ENCODE assay signal across 8 mouse cellular contexts in the genomic region with DNA sequence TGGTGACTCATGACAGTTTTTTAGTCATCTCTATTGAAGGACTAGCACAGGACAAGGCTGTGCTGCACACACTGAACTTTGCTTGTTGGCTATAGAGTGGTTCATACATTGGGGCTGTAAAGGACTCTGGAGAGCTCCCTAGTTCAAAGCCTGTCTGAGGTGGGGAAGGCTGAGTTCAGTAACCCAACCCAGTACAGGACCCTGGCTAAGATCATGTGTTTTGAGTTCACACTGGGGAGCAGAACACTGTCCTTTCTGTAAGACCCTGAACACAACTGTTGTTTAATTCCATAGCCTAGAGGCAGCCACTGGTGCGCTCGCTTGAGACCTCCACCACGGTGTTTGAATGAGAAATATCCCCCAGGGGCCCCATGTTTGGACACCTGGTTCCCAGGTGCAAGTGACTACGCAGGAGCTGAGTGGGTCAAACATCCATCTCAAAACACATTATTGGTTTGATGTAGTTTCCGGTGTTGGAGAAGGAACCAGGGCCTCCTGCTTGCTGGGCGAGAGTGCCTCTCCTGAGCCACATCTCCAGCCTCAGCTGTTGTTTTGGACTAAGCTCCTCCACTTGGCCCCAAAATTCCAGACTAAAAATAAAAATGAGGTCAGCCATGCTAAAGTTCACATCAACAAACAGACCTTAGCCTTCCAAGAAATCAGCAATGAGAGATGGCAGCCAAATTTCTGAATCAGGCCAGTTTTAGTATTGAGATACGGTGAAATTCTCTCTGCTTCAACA. TPM values are rescaled to one million over a fixed set of nuclear protein-coding genes. Genes with fewer than 3 reads are reported as not detected.
DNase-seq lines count a peak whose midpoint lies in the region; ATAC-seq and TF ChIP-seq lines count a peak whose summit lies in the region.

No protein-coding gene starts in this region.

- WGBS in heart, embryonic 13.5 days, result 80% methylated on average over 7 of the region's 7 CpGs
- WGBS in limb, embryonic 13.5 days, result 54% methylated on average over 7 of the region's 7 CpGs
- WGBS in forebrain, postnatal 0 days, result 87% methylated on average over 7 of the region's 7 CpGs

- peak; percentile 42 for DNase-seq in A20 (ENCODE audit: low read depth, low spot score)
- DNase-seq in left cerebral cortex, adult 11 months (ENCODE audit: low spot score), result no peak
- DNase-seq in left cerebral cortex, adult 9 months (ENCODE audit: low spot score in 2 of 2), result no peak
- no peak for DNase-seq in frontal cortex, postnatal 10 days (ENCODE audit: low spot score in 2 of 2)
- no peak for DNase-seq in forebrain, postnatal 0 days

- H3K9me3 ChIP-seq in heart, embryonic 13.5 days, result no peaks in the 10 kb centered on the region
- H3K9me3 ChIP-seq in limb, embryonic 13.5 days, result no peaks in the 10 kb centered on the region
- no peaks in the 10 kb centered on the region for H3K9me3 ChIP-seq in forebrain, postnatal 0 days (ENCODE audit: low read length)

- ATAC-seq in heart, embryonic 13.5 days (ENCODE audit: extremely low read depth, insufficient number of reproducible peaks, low FRiP score, low TSS enrichment), result no peak
- peak; percentile 44; the same call in 1 of the 2 replicates for ATAC-seq in limb, embryonic 13.5 days (ENCODE audit: low FRiP score, low read depth)
- ATAC-seq in forebrain, postnatal 0 days, result no peak

- H3K4me3 ChIP-seq in brown adipose tissue, adult 24 weeks (ENCODE audit: insufficient read depth, low read depth, low read length), result no peak overlapping the region
- H3K4me3 ChIP-seq in heart, embryonic 13.5 days, result no peak overlapping the region
- no peak overlapping the region for H3K4me3 ChIP-seq in limb, embryonic 13.5 days
- no peak overlapping the region for H3K4me3 ChIP-seq in forebrain, postnatal 0 days (ENCODE audit: low read depth, low read length)

- no peak for TF ChIP-seq CTCF in forebrain, postnatal 0 days (IDR thresholded peaks at IDR 0.05; ENCODE audit: low read depth)

- H3K27ac ChIP-seq in brown adipose tissue, adult 24 weeks (replicated peaks; ENCODE audit: low read depth, low read length), result peak overlapping the region; percentile 26; the same call in 1 of the 2 replicates
- H3K27ac ChIP-seq in heart, embryonic 13.5 days (replicated peaks), result peak overlapping the region; percentile 55; the same call in 1 of the 2 replicates
- peak overlapping the region; percentile 22; the same call in 1 of the 2 replicates for H3K27ac ChIP-seq in limb, embryonic 13.5 days
- H3K27ac ChIP-seq in forebrain, postnatal 0 days (ENCODE audit: low read depth, low read length), result no peak overlapping the region

- H3K4me2 ChIP-seq in heart, embryonic 13.5 days, result peak overlapping the region; percentile 13; the same call in 1 of the 2 replicates
- no peak overlapping the region for H3K4me2 ChIP-seq in limb, embryonic 13.5 days (replicated peaks)
- no peak overlapping the region for H3K4me2 ChIP-seq in forebrain, postnatal 0 days (ENCODE audit: low read depth)

- H3K27me3 ChIP-seq in heart, embryonic 13.5 days (replicated peaks), result no peaks in the 10 kb centered on the region
- no peaks in the 10 kb centered on the region for H3K27me3 ChIP-seq in limb, embryonic 13.5 days
- H3K27me3 ChIP-seq in forebrain, postnatal 0 days (ENCODE audit: insufficient read depth, low read length), result no peaks in the 10 kb centered on the region

- H3K9ac ChIP-seq in heart, embryonic 13.5 days, result 0 out of 2 replicates have a peak overlapping the region, but pooled peaks have one; percentile 16
- H3K9ac ChIP-seq in limb, embryonic 13.5 days, result no peak overlapping the region
- H3K9ac ChIP-seq in forebrain, postnatal 0 days, result no peak overlapping the region

- H3K36me3 ChIP-seq in heart, embryonic 13.5 days, result no peaks in the 10 kb centered on the region
- no peaks in the 10 kb centered on the region for H3K36me3 ChIP-seq in limb, embryonic 13.5 days
- no peaks in the 10 kb centered on the region for H3K36me3 ChIP-seq in forebrain, postnatal 0 days (ENCODE audit: insufficient read depth)

- H3K4me1 ChIP-seq in brown adipose tissue, adult 24 weeks (ENCODE audit: control insufficient read depth, insufficient read depth, insufficient read length, low read length), result peaks cover 5% of the 10 kb centered on the region; the same call in 1 of the 2 replicates
- peaks cover 14% of the 10 kb centered on the region for H3K4me1 ChIP-seq in heart, embryonic 13.5 days
- peaks cover 9% of the 10 kb centered on the region for H3K4me1 ChIP-seq in limb, embryonic 13.5 days
- H3K4me1 ChIP-seq in forebrain, postnatal 0 days (ENCODE audit: insufficient read depth), result no peaks in the 10 kb centered on the region

RNA-seq across cellular contexts. Expression of a gene that starts 10.0 kb away (rescaled TPM):
- polyA plus RNA-seq in brown adipose tissue, adult 24 weeks (2012; ENCODE audit: insufficient read depth, insufficient read length, missing spikeins), result 12.1 and 19.1 TPM in 2 replicates
- polyA plus RNA-seq in heart, embryonic 13.5 days (2015; fragmentation: Nextera tagmentation; extraction: Ambion mirVana), result 43.6 and 46.7 TPM in 2 replicates
- 55.2 and 60.2 TPM in 2 replicates for polyA plus RNA-seq in limb, embryonic 13.5 days (2015; fragmentation: Nextera tagmentation; extraction: Ambion mirVana)
- 72.2 and 82.0 TPM in 2 replicates for total RNA-seq in forebrain, postnatal 0 days (2014; rRNA removed)
- 48.2 and 55.0 TPM in 2 replicates for polyA plus RNA-seq in forebrain, postnatal 0 days (2015; fragmentation: Nextera tagmentation; extraction: Ambion mirVana)

RNA-seq across cellular contexts. Expression of a gene that starts 33.2 kb away (rescaled TPM):
- polyA plus RNA-seq in brown adipose tissue, adult 24 weeks (2012; ENCODE audit: insufficient read depth, insufficient read length, missing spikeins), result 16.0 and 18.9 TPM in 2 replicates
- 6.7 and 7.2 TPM in 2 replicates for polyA plus RNA-seq in heart, embryonic 13.5 days (2015; fragmentation: Nextera tagmentation; extraction: Ambion mirVana)
- polyA plus RNA-seq in limb, embryonic 13.5 days (2015; fragmentation: Nextera tagmentation; extraction: Ambion mirVana), result 10.3 and 11.5 TPM in 2 replicates
- 68.8 and 101 TPM in 2 replicates for total RNA-seq in forebrain, postnatal 0 days (2014; rRNA removed)
- 10.5 and 13.5 TPM in 2 replicates for polyA plus RNA-seq in forebrain, postnatal 0 days (2015; fragmentation: Nextera tagmentation; extraction: Ambion mirVana)
